Mouse (Mus musculus) stomach, postnatal 0 days (tissue): ENCODE measurements at regions not wholly inside any gene's neighbourhood (a gene's known extent, or its start where the extent isn't known, plus 50 kb on each side); places are given as distances from the start of the nearest gene placed in this dataset.

Experiments
- ATAC-seq: fragments of 200-750 bp; cut with Nextera tagmentation; 2 replicates; pipeline ENCODE4 v1.8.0; 2017; ENCODE audit not compliant: low FRiP score, low TSS enrichment
- DNase-seq: peaks from one replicate; pipeline ENCODE4 v3.0.0-alpha.2; 2016; ENCODE audit warnings: low spot score
- H3K27ac ChIP-seq: fragments of 300-500 bp; sonication (generic); replicated peaks from 2 replicates; pipeline ENCODE4 v1.5.1; 2014; ENCODE audit warnings: mild to moderate bottlenecking, control low read depth
- H3K27me3 ChIP-seq: fragments of 300-500 bp; sonication (generic); 2 replicates; pipeline ENCODE4 v1.6.1; 2014; ENCODE audit warnings: low read length; ENCODE audit not compliant: control insufficient read depth, insufficient read depth
- H3K36me3 ChIP-seq: fragments of 300-500 bp; sonication (generic); 2 replicates; pipeline ENCODE4 v1.6.1; 2014; ENCODE audit warnings: low read length, mixed read lengths; ENCODE audit not compliant: control insufficient read depth, insufficient read depth
- H3K4me1 ChIP-seq: fragments of 300-500 bp; sonication (generic); replicated peaks from 2 replicates; pipeline ENCODE4 v1.6.1; 2014; ENCODE audit warnings: antibody characterized with exemption; ENCODE audit not compliant: control insufficient read depth, insufficient read depth
- H3K4me2 ChIP-seq: fragments of 300-500 bp; sonication (generic); replicated peaks from 2 replicates; pipeline ENCODE4 v1.6.1; 2014; ENCODE audit warnings: low read depth, mild to moderate bottlenecking, control low read depth, moderate library complexity
- H3K4me3 ChIP-seq: fragments of 300-500 bp; sonication (generic); 2 replicates; pipeline ENCODE4 v1.5.1; 2014; ENCODE audit warnings: low read depth, low read length, control low read depth
- H3K9ac ChIP-seq: fragments of 300-500 bp; sonication (generic); 2 replicates; pipeline ENCODE4 v1.6.1; 2014; ENCODE audit warnings: mild to moderate bottlenecking, low read length, control low read depth, mixed read lengths
- H3K9me3 ChIP-seq: fragments of 300-500 bp; sonication (generic); 2 replicates; pipeline ENCODE4 v1.6.1; 2016; ENCODE audit warnings: low read length; ENCODE audit not compliant: control insufficient read depth
- CTCF ChIP-seq: IDR thresholded peaks from 2 replicates; pipeline ENCODE4 v1.5.1; 2016; ENCODE audit warnings: antibody characterized with exemption, low read depth, mild to moderate bottlenecking, moderate library complexity
- EP300 ChIP-seq: optimal IDR thresholded peaks from 2 replicates; pipeline ENCODE3; 2016; ENCODE audit warnings: antibody characterized with exemption
- WGBS: fragments of 180-500 bp; shearing (Covaris S2); extraction: QIAGEN DNeasy Blood & Tissue Kit; methylation state at CpG from one replicate; pipeline ENCODE4 v1.1.7; 2014; 5-methylcytosine and 5-hydroxymethylcytosine counted together

DNA sequence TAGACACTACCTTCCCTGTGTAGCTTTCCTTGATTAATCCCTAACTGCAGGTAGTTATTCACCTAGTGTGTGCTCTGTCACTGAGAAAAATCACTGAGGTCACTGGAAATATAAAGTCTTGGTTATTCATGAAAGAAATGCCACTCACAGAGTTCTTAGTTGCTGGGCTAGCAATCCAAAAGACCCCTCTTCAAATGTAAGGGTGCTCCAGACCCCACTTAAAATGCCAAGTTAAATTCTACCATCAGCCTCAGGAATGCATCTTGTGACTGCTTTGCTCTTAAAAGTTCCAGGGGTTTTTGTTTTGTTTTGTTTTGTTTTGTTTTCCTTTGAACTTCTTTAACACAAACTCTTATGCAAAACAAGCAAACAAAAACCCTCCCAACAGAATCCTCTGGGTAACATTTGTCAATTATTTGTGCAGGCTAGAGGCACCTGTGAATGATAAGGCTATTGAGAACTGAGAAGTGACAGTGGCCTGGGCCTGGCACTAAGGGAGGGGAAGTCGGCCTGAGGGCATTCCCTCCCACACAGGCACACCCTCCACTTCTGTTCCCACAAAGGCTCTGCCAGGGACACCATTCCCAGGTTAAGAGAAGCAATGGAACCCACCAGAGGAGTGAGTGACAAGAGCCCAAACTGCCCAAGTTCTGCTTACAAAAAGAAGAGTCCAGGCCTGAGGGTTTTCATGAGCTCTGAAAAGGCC lies 192.1 kb upstream of the Ell2 start:
- Histone ChIP-seq H3K36me3 (no peaks in the 10 kb centered on the region), H3K27me3 (no peaks in the 10 kb centered on the region), H3K9ac (no peak overlapping the region), H3K9me3 (no peaks in the 10 kb centered on the region), H3K4me2 (no peak overlapping the region), H3K4me1 (no peaks in the 10 kb centered on the region), H3K4me3 (no peak overlapping the region), H3K27ac (no peak overlapping the region)
- WGBS: 14% methylated on average over 1 of the region's 1 CpGs
- TF ChIP-seq CTCF (no peak), EP300 (no peak)
- ATAC-seq (no peak), DNase-seq (no peak)

DNA sequence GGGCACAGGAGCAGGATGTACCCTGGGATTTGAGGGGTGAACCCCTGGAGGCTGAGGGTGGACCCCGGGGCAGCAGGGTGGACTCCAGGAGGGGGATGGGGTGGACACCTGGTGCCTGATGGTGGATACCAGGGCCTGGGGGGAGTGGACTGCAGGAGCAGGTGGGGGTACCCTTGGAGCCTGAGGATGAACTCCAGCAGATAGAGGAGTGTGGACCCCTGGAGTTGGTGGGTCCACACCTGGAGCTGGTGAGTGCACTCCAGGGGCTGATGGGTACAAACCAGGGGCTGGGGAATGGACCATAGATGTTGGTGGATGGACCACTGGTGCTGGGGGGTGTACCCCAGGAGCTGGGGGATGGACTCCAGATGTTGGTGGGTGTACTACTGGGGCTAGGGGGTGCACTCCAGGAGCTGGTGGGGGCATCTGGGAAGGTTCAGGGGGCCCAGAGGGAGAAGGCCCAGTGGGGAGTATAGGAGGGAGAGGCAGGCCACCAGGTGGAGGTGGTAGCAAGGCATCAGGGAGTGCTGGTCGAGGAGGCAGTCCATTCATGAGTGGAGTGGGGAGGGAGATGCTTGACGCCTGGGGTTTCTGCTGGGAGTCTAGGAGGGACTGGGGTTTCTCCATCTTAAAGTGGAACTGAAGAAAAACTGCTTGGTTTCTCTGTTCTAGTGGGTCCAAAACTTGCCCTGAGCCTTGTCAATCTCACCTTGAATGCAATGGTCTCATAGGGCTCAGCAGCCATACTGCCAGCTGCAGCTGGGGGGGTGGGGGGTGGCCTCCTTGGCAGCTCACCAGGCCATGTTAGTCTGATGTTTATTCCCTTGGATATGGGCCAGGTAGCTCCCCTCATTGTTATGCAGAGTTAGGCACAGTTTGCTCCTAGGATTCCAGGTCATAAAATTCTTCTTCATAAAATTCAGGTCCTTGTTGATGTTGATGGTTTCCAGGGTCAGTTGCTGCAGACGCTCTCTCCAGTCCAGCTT lies 183.0 kb upstream of the Ell2 start:
- Histone ChIP-seq H3K4me1 (no peaks in the 10 kb centered on the region), H3K4me2 (no peak overlapping the region), H3K9me3 (no peaks in the 10 kb centered on the region), H3K27me3 (no peaks in the 10 kb centered on the region), H3K36me3 (no peaks in the 10 kb centered on the region), H3K27ac (no peak overlapping the region), H3K4me3 (no peak overlapping the region), H3K9ac (no peak overlapping the region)
- DNase-seq (no peak), ATAC-seq (0 out of 2 replicates have a peak, but pooled peaks have one; percentile 45)
- 67% methylated on average over 4 of the region's 4 CpGs for WGBS
- TF ChIP-seq EP300: no peak

DNA sequence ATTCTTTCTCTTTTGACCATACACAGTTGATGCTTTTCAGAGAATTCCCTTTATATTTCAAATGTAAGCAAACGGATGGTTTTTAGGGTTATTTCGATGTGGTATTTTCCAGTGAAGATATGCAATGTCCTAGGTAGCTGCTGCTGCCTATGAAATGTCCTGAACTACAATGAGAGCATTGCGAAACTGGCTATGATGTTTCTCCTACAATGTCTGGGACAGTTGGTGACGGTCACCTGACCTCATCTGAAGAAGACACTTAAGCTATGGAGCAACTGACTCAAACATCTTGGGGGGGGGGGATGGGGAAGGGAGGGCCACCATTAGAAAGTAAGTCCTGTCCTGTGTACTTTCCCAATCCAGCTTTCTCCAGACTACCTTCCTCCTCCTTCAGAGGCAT lies 182.1 kb upstream of the Ell2 start:
- H3K27me3 ChIP-seq: no peaks in the 10 kb centered on the region
- H3K9me3 ChIP-seq: no peaks in the 10 kb centered on the region
- H3K9ac ChIP-seq: no peak overlapping the region
- no peak for DNase-seq
- no peaks in the 10 kb centered on the region for H3K4me1 ChIP-seq
- H3K4me3 ChIP-seq: no peak overlapping the region
- H3K4me2 ChIP-seq: no peak overlapping the region
- ATAC-seq: no peak
- H3K36me3 ChIP-seq: no peaks in the 10 kb centered on the region
- no peak overlapping the region for H3K27ac ChIP-seq
- 89% methylated on average over 4 of the region's 4 CpGs for WGBS
- TF ChIP-seq EP300: no peak
- no peak for TF ChIP-seq CTCF

DNA sequence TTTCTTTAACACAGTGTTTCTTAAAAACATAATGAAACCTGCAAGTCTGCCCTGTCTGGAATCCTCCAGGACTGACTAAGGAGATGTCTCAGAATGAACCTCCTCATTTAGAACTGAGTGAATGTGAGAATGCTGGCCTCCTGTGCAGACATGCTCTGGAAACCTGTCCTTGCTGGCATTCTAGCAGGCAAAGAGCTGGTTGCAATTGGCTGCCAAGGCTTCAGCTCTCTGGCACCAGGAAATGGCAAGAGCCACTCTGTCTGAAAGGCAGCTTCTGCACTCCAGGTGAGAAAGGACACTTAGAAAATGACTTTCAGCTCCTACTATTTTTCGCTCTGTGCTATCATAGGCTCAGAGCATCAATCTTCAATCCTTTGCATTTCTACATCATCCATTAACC lies 175.0 kb upstream of the Ell2 start:
- Histone ChIP-seq H3K9me3 (no peaks in the 10 kb centered on the region), H3K36me3 (no peaks in the 10 kb centered on the region), H3K27ac (no peak overlapping the region), H3K27me3 (no peaks in the 10 kb centered on the region), H3K9ac (no peak overlapping the region), H3K4me2 (no peak overlapping the region), H3K4me1 (no peaks in the 10 kb centered on the region), H3K4me3 (no peak overlapping the region)
- no peak for ATAC-seq
- 75% methylated on average over 1 of the region's 1 CpGs for WGBS
- TF ChIP-seq EP300 (no peak), CTCF (no peak)
- DNase-seq: no peak

DNA sequence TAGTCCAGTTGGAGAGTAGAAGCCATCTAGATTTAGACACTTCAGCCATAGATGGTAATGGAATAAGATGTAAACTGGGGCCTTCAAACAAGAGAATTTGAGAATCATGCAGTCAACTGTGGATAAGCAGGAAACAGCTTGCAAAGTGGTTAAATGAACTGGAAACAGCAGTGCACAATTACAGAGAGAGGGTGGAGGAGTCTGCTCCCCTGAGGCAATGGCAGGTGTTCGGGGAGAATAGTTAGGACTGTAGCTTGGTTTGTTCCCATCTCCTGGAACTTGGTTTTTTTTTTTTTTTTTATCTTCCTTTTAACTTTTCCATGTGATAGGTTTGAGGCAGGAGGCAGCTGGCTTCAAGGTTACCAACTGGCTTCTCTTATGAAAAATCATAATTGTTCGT lies 165.1 kb upstream of the Ell2 start:
- DNase-seq: no peak
- no peaks in the 10 kb centered on the region for H3K4me1 ChIP-seq
- H3K4me2 ChIP-seq: no peak overlapping the region
- no peaks in the 10 kb centered on the region for H3K27me3 ChIP-seq
- no peak overlapping the region for H3K4me3 ChIP-seq
- TF ChIP-seq CTCF (no peak), EP300 (no peak)
- H3K36me3 ChIP-seq: no peaks in the 10 kb centered on the region
- ATAC-seq: no peak
- no peaks in the 10 kb centered on the region for H3K9me3 ChIP-seq
- 75% methylated on average over 2 of the region's 2 CpGs for WGBS
- no peak overlapping the region for H3K9ac ChIP-seq
- no peak overlapping the region for H3K27ac ChIP-seq
